Mouse (Mus musculus): ENCODE results near the gene Podn.

Podn gene

DNA sequence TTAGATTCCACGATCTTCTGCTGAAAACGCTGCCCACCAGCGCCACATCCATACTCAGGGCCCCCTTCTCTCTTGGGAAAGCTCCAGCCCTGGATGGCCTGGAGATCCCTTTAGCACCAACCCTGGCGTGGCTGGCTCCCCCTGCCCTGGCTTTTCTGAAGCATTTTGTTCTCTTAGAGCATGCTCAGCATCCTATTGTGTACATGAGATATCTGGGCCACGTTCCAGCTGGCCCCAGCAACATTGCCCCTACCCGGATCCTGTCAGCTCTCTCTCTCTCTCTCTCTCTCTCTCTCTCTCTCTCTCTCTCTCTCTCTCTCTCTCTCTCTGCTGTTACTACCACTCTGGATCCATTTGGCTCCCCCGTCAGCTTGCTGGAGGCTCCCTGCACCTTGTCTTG is 90.9 kb downstream of the Podn start:
- DNase-seq (ENCODE audit: low spot score in 2 of 2), result no peak

DNA sequence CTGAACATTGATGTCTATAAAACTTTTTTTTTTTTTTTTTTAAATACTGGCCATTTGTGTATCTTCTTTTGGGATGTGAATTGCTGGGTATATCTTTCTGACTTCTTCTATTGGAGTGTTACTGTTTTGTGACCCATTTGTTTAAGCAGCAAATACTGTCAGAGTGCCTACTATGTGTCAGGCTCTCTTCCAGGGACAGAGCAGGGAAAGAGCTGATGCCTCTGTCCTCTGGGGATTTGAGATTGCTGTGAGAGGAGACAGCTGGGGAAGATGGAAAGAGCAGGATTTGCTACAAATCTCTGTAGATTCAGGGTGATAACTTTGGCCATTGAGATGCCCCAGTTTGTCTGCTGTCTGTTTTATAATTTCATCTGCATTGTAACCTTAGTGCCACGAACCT is 96.9 kb downstream of the Podn start:
- DNase-seq (ENCODE audit: low spot score in 2 of 2), result no peak

DNA sequence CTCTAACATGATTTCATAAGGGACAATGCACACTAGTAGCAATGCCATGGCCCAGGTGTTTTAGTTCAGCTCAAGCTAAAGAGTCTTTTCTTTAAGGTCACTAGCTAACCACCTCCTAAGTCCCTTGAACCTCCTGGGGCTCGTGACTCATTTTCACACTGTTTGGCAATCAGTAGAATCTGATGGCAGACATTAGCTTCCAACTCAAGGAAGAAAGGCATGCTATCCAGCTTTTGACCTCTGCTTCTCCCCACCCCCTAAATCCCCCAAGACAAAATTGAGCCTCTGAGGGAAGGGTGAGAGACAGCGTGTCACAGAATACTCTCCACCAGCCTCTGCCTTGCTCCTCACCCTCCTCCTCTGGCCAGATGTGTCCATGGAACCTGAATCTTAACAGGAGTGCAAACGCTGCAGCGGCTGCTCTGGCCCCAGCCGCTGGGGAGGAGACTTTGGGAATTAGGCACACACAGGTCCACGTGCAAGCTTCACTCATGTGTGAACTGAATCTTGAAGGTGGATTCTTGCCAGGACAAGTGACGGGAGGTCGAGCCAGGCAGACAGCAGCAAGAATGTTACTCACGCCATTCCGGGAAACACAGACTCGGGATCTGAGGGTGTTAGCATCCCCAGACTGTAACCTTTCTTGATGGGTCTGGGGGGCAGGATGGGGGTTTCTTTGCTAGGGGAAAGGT is 97.5 kb downstream of the Podn start:
- DNase-seq (ENCODE audit: low spot score in 2 of 2), result peak; percentile 58 to 71

DNA sequence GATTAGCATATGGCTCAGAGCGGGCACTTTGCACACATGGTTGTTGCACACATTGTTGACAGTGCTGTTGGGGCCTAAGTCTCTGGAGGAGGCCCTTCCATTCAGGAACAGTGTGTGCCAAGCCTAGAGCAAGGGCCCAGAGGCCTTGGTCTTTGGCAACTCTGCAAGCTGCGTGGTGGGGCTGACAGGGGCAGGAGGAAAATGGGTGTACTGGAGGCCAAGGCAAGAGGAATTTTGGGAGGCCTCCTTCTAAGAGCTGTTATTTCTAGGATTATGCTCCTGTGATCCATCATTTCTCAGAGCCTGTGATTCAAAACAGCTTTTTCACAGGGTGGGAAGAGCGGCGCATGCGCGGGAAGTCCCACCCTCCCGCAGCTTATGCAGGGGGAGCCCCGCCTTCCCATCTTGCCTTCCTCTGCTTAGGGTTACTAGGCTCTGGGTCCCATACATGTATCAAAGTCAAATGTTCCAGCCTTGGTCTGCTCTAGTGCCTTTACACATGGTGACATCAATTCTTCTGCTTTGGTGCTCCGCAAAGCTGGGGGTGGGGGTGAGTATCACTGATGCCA is 99.7 kb downstream of the Podn start:
- DNase-seq (ENCODE audit: low spot score in 2 of 2), result peak in 1 of 2 experiments; percentile 44

DNA sequence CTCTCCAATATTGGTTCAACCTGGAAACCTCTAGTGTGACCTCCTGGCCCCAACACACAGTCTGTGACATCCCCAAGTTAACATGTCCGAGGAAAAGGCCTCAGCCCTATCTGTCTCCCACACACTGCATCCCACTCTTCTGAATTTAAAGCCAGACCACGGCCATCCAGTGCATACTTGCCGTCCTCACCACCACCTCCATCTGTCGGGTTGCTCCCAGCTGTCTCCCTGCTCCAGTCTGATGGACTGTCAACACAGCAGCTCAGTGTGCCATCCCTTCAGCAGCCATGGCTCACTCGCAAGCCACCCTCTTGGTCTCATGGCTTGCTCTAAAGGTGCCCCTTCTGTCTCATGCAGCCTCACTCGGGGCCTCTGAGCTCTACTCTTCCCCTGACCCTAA is 100.5 kb downstream of the Podn start:
- no peak for DNase-seq (ENCODE audit: low spot score in 2 of 2)

DNA sequence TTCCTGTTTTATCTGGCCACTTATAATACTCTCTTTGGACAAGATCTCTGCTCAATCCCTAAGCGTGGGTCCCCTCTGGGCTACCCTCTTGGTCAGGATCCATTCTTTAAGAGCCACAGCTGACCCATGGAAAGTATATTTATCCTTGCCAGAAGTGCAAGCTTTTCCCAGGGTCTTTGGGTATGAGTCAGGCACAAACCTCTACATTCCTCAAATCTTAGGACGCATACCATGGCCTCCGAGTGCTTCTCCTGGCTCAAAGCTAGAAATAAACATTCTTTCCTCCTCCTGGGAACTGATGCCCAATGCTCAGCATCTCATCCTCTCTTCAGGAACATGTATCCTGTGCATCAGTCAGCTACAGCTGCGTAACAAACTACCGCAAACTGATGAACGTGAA is 101.2 kb downstream of the Podn start:
- no peak for DNase-seq (ENCODE audit: low spot score in 2 of 2)

DNA sequence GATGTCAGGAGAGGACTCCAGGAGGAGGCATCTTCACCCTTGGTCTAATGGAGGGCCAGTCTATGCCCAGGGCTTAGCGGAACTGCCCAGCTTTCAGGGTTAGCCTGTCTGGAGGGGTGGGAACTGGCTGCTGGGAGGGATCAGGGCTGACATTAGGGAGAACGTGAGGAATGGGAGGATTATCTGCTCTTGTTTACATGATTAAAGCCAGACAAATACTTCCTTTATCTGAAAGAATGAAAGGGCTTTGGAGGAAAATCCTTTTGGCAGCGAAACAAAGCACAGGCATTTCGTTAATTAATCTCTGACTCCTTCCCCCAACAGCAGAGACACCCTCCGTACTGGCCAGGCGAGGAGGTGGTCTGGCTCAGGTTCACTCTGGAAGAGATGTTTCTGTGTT is 104.4 kb downstream of the Podn start:
- DNase-seq (ENCODE audit: low spot score in 2 of 2), result no peak

DNA sequence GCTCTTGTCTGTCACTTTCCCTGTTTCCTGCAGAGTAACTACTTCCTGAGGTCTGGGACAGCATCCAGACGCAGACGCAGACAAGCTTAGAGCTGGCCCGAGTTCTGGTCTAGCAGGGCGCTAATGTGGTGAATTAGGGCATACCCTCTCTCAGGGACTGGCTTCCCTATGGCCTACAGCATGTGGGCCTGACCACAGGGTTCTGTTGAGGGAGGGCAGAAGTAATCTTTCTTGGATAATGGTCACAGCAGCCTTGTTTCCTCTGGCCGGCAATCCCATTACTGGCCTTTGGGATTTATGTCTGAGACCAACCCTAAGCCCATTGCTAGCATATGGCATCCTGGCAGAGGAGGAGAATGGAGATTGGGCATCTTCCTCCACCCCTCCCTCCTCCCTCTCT is 105.4 kb downstream of the Podn start:
- no peak for DNase-seq (ENCODE audit: low spot score in 2 of 2)

DNA sequence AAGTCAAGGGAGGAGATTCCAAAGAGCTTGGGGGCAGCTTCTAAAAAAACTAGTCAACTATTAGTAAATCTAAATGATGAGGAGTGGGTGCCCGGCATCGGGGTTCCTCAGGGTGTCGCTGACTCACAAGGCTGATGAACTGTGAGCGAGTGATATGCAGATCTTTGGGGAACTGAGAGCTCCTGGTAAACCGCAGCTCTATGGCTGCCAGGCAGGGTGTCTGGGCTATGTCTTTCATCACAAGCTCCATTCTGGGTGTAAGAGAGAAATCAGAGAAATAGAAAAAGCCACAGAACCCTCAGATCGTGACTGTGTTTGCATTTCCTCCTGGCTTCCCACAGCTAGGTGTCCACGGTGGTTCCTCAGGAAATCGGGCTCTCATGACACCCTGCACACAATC is 107.3 kb downstream of the Podn start:
- DNase-seq (ENCODE audit: low spot score in 2 of 2), result no peak

DNA sequence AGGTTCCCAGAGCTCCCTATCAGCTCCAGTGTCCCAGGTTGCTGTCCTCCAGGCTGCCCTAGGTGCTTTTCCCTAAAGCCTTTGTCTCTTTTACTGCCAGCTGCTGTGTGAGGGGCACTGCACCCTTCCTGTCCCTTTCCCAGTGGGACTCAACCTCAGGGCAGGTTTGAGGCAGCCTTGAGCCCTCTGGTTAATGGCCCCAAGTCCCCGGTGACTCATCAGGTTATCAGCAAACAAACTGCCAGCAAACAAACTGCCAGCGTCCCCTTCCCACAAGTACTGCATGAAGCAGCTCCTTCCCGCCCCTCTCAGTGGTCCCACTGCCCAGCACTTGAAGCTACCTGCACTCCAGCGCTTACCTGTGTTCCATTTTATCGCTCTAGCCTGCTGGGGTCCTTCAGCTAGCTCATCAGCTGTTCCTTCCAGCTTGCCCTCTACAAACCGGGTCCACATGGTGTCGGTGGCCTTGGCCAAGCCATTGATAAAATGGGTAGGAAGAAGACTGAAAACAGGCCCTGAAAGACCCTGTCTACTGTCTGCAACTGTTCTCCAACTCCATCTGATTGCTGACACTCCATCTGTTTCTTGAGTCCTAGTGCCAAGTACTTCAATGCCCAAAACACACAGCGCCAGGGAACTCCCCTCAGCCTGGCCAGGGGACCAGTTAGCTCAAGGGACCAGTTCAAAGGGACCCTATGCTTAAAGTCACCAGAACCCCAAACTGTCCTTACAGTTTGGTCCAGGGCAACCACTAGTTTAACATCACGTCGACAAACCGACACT is 109.7 kb downstream of the Podn start:
- DNase-seq (ENCODE audit: low spot score in 2 of 2), result no peak

DNA sequence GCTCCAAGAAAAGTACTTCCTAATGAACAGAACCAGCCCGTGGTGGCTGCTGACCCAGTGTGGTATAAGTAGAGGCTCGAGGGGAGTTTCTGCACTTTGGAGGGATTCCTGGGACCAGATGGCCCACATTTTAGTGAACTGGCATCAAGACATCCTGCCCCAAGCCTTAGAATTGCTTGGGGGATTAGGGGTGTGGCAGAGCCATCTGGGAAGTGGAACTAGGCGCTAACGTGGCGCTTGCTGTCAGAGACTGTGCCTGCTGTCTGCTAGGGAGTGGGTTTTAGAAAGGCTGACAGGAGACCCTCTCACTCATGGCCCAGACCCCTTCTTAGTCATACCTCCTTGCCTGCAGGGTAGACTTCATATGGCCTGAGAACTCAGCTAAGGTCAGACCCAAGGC is 110.4 kb downstream of the Podn start:
- no peak for DNase-seq (ENCODE audit: low spot score in 2 of 2)

DNA sequence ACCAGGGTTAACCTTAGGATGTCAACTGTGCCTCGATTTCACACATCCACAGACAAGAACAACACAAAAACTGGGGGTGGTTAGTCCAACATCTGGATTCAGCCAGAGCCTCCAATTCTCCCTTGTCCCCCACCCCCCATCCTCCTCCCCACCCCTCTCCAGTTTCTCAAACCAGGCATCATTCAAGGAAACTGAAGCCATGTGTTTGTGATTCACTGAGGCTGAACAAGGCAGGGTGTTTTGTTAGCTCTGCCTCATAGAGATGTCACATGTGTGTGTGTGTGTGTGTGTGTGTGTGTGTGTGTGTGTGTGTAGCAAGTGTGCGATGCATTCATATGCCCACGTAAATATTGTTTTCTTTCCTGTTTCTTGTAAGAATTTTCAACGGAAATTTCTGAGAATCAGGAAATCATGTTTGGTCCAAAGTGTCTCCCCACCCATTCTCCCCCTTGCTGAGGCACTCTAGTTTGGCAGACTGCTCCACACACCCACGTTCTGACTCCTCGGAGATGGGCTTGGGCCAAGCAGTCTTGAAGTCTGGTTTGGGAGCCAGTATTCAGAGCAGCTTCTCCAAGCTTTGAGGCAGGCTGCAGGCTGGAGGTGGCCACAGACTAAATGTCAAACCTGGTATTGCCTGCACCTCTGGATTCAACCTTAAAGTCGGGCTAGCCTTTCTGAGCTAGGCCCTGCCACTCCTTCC is 111.8 kb downstream of the Podn start:
- DNase-seq (ENCODE audit: low spot score in 2 of 2), result peak; percentile 79 to 84

DNA sequence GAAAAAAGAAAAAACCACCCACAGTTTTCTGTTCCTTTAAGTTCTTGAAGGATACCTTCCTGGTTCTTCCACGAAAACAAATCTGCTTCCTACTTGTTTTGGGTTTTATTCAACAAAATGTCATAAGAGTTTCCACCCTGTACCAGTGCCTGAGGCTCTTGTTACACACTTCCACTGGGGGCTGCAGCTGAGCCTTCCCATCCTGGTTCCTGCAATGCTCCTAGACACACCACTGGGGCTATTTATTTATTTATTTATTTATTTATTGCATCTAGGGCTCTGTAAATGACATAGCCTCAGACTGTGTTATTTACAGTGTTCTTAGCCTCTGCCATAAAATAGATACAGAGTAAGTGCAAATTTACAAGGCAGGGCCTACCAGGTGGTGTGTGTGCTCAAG is 112.5 kb downstream of the Podn start:
- no peak for DNase-seq (ENCODE audit: low spot score in 2 of 2)

DNA sequence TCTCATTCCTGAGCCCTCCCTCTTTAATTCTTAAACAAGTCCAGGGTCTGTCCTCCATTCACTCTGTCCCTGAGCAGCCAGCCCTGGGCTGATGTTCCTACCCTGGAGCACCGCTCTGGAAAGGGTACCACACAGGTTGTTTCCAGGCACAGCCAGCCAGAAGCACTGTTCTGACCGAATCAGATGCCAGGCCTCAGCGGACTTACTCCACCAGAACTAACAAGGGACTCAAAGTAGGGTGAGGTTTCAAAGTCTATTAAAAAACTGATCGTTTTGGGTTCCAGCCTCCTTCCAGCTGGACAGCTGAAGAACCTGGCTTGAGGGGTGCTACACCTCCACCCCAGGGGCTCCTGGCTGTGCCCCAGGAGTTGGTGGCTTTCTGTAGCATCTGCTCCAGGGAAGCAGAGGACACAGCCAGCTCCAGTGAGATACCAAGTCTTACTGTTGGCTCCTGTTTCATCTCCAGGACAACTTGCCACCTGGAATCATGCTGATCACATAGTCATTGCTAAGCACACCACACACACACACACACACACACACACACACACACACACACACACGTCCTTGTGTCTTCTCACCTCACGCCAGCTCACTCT is 116.1 kb downstream of the Podn start:
- DNase-seq (ENCODE audit: low spot score in 2 of 2), result no peak

DNA sequence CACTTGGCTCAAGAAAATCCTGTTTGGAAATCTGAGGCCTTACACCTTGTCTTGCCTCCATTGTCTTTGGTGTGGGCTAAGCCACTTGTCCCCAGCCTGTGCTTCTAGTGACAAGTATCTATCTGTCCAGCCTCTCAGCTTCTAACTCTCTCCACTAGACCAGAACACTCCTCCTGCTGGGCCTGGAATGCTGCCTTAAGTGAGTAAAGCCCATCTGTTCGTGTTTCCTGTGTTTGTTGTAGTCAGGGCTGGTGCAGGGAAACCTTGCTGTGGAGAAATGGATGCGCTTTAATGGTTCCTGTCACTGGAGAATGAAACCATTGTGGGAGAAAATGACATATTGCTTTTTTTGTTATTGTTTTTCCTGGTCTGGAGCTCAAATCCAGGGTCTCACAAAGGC is 116.7 kb downstream of the Podn start:
- no peak for DNase-seq (ENCODE audit: low spot score in 2 of 2)

DNA sequence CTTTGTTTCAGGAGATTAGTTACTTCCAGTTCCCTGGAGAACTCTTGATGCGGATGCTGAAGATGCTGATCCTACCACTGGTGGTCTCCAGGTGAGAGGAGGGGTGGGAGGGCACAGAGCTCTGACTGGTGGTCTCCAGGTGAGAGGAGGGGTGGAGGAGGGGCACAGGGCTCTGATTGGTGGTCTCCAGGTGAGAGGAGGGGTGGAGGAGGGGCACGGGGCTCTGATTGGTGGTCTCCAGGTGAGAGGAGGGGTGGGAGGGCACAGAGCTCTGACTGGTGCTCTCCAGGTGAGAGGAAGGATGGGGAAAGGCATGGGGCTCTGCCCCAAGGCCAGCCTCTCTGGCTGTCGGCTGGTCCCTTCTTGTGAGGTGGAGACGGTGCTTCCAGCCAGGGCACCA is 118.7 kb downstream of the Podn start:
- DNase-seq (ENCODE audit: low spot score in 2 of 2), result no peak

DNA sequence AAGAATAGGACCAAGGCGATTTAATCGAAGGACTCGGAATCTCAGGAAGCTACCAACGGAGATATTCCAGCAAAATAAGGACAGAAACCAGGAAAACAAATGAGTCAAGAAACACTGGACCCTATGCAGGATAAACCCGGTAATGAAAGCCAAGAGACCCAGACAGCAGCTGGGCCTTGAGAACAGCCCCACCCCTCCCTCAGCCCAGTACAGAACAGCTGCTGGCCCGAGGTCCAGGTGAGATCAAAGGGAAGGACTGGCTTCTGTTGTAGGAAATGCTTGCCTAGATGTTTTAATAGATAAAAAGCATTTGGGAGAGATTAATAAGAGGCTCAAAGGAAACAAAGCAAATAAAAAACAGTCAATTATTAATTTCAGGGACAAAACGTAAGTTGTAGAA is 121.2 kb downstream of the Podn start:
- no peak for DNase-seq (ENCODE audit: low spot score in 2 of 2)

DNA sequence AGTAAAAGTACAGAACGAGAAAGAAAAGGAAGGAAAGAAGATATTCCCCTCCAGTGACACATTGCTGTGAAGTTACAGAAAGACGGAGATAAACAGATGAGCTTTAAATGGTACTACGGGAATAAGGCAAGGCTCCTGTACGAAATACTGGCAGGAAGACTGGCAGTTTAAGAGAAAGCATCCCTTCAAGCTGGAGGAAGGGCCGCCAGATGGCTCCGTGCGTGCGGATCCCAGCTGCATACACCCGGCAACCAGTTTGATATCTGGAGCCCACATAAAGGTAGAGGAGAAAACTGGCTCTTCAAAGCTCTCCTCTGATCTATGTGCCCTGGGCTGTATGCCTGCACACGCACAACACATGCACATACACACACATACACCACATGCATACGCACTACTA is 121.7 kb downstream of the Podn start:
- DNase-seq (ENCODE audit: low spot score in 2 of 2), result no peak

DNA sequence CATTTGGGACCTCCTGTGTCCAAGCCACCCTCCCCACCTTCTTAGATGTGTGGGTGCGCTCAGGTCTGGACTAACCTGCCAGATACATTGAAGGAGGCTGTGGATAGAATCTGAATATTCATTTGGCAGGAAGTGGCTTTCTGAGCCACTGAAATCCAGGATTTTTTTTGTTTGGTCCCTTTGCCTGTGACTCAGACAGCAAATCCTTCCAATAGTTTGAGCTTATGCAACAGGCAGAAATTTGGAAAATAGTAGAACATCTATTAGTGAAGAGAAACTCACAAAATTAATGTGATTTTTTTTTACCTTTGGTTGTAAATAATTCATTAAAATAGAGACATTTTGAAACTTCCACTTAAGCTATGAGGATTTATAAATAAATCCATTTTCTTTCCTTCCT is 125.1 kb downstream of the Podn start:
- no peak for DNase-seq (ENCODE audit: low spot score in 2 of 2)

DNA sequence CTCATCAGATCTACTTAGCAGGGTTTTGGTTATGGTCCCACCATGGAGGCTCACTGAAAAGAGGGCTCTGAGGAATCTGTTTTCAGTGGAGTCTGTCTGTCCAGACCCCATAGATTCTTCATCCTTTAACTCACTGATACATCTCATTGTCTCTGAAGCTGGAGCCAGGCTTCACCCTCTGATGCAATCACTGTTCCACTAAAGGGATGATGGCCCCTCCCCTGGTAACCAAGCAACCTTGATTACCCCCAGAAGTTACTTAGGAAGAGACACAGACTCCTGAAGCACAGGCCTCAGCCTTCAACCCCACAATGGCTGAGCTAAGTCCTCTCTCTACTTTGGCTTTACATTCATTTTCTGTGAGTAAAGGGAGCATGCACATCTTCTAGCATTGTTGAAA is 126.5 kb downstream of the Podn start:
- no peak for DNase-seq (ENCODE audit: low spot score in 2 of 2)

DNA sequence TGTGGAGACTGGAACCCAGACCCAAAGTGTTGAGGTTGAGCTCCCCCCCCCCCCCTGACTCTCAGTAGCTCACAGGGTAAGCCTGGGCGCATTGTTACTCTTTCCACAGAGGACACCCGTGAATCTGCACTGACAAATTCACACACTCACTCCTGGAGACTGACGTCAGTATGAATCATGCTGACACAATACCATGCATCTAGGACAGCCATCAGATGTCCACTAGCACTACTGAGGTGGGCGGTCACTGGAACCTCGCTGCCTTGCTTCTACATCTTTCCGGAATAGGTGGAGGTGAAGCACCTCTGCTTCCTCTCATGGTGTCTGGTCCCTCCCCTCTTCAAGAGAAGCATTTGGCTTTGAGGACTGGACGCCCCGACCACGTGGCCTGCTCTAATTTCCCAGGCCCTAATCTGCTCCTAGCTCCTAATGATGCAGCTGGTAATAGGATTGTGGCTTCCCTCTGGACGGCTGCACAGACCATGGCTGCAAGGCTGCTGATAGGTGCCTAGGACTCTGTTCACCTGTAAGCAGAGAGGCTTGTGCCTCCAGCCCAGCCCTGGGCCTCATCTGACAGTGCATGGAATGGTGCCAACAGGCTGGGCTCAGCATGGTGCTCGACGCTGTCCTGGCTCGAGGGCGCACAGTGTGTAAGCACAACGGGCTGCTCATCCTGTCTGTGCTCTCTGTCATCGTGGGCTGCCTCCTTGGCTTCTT is 128.1 kb downstream of the Podn start, which contains the start of gene Slc1a7:
TSS of gene Slc1a7 (plus strand) at position 367 of the 717 bp plus-strand sequence.
- DNase-seq (ENCODE audit: low spot score in 2 of 2), result no peak

Data from urinary bladder, postnatal 4 days (tissue).